Mouse (Mus musculus): Measurements from ENCODE around the gene Arid4a.

The Arid4a gene

DNA sequence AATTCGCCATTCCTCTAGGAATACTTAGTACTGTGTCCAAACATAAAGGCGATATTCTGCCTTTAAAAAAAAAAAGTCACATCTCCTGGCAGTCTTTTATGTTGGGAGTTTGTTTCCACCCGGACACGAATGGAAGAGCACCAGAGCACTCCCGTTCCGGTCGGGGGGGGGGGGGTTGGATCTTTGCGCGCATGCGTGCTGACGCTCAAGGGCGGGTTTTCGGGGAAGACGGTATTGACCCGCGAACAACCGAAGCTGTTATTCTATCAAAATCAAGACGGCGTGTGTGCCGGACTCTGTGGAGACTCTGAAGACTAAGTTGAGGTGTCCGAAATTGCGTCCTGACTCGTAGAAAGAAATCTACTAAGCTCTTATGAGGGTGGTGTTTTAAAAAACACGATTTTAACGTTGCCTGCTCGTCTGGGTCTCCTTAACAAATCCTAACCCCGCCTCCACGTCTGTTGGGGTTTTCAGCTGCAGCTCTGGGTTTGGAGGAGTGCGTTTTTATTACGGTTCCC, 121.2 kb downstream of the Arid4a start:
- CTCF ChIA-PET, result interaction anchor here (0.7 kb wide), 1 partner anchor 1440 kb away, joined by 9 read pairs; no protein-coding TSS in a partner anchor

GRCm38 (mm10) chr12:71137686-71138085, 121.9 kb downstream of the Arid4a start:
- CTCF ChIA-PET, result interaction anchor here (0.7 kb wide), 1 partner anchor 1441 kb away, joined by 9 read pairs; no protein-coding TSS in a partner anchor

DNA sequence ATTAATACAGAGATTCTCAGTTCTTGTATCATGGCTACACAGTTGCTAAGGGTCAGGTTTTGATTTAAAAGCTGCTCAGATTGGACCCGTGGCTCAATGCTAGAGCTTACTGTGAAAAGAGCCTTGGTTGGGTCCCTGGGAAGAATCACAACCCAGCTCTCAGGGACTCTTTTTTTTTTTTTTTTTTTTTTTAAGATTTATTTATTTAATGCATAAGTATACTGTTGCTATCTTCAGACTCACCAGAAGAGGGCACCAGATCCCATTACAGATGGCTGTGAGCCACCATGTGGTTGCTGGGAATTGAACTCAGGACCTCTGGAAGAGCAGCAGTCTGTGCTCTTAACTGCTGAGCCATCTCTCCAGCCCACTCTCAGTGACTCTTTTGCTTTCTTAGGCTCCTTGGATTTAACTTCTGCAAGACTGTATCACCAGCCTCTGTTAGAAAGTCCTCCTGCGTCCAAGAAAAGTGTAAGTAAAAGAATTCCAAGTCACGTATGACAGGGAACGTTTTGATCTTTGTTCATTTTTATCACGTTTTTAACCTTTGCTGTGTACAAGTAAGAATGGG, 123.6 kb downstream of the Arid4a start:
- CTCF ChIA-PET, result interaction anchor here (0.6 kb wide), 5 partner anchors 73 to 669 kb away, joined by 3 to 6 read pairs (median 3); no protein-coding TSS in a partner anchor

- CTCF ChIA-PET, result no interaction called here
These were observed 125.4 kb downstream of the Arid4a start for GRCm38 (mm10) chr12:71141189-71141588.

DNA sequence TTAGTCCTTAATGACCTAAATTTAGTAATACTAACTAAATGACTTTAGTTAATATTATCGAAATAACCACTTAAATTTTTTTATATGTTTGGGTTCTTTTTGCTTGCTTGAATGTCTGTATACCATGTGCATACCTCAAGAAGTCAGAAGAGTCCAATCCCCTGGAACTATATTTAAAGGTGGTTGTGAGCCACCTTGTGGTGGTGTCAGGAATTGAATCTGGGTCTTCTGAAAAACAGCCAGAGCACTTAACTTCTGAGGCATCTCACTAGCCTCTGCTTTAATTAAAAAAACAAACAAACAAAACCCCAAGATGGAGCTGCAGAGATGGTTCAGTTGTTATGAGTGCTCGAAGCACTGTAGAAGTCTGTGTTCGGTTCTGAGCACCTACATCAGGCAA, 131.9 kb downstream of the Arid4a start:
- CTCF ChIA-PET, result no interaction called here

Data from spleen, embryonic (tissue).